Mouse (Mus musculus) ovary, postnatal 10 days (tissue): ENCODE results near the gene BC107364.
"Not testable (repeated sequence)": the region's sequence is repeated elsewhere in the genome, so short reads cannot be mapped to it uniquely, and the experiment has no call there.

Source experiments
- DNase-seq: peaks from one replicate; pipeline ENCODE4 v3.0.0; 2022; ENCODE audit warnings: low spot score

The BC107364 gene

DNA sequence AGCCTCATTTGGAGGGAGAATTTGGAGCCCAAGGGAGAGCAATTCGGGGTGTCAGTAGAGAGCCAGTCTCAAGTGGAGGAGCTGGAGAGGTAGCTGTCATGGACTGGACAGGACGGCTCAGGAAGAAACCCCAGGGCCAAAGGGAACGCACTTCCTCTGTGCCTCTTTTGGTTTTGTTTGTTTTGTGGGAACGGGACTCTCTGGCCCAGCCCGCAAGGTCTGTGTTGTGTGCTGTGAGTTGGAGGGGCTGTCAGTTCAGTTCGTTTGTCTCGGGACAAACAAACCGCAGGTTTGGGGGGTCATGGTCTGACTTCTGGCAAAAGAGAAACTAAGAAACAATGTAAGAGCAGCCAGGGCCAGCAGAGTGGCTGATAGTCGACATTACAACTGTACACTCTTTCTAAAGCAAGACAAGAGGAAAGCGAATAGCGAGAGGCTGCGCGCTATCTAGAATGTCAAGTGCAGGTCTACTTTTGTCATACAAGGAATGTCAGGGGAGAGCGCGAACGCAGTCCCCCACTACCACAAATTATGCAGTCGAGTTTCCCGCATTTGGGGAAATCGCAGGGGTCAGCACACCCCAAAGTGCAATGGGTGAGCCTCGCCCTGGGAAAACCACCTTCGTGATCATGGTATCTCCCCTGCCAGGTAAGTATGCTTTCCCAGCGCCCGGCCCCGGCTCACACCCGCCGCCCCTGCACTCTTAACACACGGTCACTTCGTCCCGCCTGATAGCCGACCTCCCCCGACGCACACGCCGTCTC, 34.1 kb upstream of the BC107364 start:
- not testable (repeated sequence) for DNase-seq

DNA sequence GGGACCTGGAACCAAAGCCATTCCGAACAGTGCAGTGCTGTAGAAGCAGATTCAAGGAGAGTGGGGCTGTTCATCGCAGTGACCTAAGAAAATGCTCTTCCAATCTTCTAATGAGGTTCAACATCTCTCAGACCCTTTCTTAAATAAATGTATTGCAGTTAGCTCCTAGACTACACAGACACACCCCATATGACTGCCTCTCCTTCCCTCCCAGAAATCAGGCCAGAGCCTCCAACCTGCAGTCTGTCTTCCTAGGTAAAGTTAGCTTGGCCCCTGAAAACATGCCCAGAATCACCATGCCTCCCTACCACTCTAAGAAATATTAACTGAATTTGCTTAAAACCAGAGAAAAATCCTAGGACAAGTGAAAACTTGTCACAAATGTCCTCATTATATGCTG, 33.3 kb upstream of the BC107364 start:
- DNase-seq, result no peak

DNA sequence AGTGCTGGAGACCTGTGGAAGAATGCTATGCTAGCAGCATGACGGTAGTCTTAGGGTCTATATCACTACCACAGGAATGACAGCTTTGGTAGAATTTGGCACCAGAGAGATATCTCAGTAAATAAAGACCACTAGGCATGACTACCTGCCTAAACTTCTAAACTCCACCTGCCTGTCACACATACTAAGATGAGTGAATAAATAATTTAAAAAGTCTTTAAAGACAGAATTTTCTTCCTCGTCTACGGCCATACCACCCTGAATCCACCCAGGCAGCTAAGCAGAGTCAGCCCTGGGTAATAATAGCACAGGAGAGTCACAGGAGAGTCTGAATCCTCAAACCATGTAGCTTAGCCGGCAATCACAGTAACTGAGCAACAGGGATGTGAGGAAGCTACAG, 32.8 kb upstream of the BC107364 start:
- no peak for DNase-seq

DNA sequence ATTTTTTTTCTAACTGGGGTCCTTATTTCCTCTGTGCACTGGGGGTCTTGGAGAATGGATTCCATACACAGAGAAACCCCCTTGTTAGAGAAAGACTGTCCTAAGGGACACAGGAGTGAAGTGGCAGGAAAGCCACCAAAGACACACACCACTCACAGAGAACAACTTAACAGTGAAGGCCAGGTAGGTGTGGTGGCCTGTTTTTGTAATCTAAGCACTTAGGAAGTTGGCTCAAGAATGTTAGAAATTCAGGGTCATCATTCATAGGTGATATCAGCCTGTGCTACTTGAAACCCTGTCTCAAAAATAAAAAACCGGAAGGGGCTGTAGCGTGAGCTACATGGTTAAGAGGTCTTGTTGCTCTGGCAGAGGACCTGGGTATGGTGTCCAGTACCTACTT, 31.8 kb upstream of the BC107364 start:
- DNase-seq, result no peak

DNA sequence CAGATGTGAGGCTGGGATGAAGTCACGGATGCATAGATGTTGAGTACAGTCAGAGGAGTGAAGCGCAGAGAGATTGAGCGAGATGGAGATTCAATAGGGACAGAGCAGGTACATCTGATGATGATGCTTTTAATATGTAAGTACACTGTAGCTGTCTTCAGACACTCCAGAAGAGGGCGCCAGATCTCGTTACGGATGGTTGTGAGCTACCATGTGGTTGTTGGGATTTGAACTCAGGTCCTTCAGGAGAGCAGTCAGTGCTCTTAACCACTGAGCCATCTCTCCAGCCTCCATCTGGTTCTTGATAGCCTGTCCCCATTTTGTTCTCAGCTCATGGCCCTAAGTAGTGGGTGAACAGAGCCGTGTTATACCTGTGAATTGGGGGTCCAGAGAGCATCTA, 30.9 kb upstream of the BC107364 start:
- DNase-seq, result not testable (repeated sequence)

DNA sequence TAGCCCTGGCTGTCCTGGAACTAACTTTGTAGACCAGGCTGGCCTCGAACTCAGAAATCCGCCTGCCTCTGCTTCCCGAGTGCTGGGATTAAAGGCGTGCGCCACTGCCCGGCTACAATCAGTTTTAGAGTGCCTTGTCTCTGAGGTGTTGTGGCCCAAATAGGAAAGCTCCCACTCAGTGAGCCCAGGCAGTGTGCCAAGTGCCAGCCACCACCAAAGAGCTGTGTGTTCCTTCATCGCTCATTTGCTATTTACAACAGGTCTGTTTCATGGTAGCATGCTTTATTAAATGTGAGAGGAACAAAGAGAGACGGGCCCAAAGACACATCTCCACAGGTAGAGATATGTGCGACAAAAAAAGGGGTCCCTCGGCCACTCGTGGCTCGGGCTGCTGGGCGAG, 30.3 kb upstream of the BC107364 start:
- DNase-seq, result no peak

DNA sequence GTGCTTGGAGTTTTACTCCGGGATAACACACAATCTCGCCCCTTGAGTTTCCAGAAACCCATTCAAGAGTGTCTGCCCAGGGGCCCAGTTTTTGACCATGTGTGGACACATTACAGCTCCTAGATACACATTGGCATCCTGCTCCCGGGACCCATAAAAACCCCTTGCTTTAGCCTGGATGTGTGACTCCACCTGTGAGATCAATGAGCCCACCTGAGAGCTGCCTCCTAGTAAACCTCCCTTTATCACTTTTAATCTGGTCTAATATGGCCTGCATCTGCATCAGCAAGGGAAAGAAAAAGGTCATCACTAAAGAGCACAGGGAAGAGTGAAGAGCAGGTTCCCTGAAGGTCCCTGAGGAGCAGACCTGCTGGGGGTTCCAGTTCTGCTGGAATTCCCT, 29.8 kb upstream of the BC107364 start:
- no peak for DNase-seq

DNA sequence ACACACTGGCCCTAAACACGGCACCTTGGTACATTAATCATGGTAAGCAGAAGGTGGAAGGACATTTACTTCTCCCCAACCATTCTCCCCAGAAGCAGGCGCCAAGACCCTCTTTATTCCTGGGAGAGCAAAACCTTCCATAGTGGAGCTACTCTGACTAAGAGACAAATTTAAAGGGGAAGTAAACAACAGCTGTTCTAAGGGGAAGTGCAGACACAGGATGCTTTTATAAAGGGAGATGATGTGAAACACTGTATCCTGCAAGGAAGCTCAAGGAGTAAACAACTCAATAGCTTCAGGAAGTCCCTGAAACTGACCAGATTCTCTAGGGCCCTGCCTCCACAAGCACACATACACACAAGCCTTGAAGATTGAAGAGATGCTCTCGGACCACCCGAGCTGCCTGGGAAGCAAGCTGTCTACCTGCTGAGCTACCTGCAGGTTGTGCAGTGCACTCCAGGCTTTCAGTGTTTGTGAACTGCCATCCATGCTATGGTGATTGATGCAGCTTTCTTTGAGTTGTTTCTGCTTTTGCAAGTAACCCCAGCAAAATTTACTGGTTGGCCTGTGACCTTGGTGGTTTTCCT, 28.7 kb upstream of the BC107364 start:
- no peak for DNase-seq

DNA sequence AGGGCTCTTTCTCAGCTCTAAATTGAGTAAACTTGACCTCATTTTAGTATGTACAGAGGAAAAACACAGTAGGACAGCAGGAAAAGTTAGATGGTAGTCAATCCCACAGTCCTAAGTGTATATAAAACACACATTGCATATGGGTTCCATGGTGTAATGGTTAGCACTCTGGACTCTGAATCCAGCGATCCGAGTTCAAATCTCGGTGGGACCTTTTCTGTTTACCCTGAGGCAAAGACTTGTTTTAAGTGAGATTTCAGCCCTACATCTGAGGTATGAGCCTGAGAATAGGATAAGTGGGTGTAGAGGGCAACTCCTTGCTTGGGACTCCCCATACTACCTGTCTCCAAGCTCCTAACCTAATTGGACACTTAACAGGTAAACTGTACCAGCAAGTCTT, 27.1 kb upstream of the BC107364 start:
- no peak for DNase-seq

DNA sequence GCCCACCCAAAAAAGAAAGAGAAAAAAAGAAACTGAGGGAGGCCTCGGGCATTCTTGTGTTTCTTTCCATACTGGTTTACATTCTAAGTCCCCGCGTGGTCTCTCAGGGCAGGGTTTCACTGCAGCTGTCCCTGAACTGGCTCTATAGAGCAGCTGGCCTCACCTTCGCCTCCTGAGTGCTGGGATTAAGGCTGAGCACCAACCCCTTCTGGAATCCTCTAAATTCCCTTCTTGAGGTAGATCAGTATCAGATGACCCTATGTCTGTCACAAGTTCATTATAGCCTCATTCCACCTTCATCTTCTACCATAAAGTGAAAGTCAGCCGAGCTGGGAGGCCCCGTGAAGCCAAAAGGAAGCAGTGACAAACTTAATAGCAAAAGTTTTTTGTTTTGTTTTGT, 25.5 kb upstream of the BC107364 start:
- DNase-seq, result no peak

DNA sequence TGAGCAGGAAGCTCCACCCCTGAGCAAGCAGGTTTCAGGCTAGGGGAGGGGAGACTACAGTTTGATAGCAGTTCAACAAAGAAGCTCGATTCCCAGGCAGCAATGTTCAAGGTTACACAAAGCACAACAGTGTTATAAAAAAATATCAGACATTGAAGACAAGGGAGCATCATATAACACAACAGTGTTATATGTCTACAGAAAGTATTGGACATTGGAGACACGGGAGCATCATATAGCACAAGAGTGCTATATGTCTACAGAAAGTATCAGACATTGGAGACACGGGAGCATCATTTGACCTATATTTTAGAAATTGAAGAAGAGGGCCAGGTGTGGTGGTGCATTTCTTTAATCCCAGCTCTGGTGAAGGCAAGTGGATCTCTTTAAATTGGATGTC, 25.0 kb upstream of the BC107364 start:
- DNase-seq, result no peak

DNA sequence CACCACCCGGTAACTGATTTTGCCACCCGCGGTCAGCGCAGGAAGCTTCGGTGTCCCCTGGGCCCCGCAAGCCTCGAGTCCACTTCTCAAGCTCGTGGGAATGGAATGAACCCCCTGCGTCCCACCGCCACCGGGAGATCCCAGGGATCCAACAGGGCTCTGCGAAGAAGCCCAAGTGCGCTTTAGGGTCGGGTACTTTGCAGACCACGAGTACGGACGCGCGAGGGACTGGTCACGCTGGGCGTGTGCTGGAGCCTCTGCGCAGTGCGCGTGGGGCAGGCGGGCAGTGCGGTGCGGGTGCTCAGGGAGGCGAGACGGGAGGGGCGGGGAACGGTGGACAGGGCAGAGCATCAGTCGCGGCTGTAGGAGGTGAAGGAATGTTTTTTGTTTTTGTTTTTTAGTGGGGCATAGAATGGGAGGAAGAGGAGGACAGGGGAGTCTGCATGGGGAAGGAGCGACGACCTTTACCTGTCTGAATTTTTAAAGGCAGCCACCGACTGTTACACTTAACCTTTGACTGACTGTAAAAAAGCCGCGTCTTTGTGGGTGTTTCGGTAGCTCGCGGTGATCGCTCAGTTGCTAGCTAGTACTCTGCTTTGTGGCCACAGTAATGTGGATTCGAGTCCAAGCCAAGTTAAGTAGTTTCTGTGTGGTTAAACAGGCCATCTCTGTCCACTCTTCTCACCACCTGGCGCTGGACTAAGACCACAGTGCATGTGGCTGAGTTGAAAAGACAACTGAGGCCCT, 23.0 kb upstream of the BC107364 start:
- DNase-seq, result no peak

DNA sequence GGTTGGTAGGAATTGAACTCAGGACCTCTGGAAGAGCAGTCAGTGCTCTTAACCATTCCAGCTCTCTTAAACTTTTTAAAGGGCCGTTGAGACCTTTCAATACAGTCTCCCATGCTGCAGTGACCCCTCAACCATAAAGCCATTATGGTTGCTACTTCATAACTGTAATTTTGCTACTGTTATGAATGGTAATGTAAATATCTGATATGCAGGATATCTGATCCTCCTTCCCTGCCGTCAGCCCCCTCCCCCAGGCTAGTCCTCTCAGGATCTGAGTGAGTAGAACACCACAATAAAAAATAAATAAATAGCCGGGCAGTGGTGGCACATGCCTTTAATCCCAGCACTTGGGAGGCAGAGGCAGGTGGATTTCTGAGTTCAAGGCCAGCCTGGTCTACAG, 21.4 kb upstream of the BC107364 start:
- not testable (repeated sequence) for DNase-seq

DNA sequence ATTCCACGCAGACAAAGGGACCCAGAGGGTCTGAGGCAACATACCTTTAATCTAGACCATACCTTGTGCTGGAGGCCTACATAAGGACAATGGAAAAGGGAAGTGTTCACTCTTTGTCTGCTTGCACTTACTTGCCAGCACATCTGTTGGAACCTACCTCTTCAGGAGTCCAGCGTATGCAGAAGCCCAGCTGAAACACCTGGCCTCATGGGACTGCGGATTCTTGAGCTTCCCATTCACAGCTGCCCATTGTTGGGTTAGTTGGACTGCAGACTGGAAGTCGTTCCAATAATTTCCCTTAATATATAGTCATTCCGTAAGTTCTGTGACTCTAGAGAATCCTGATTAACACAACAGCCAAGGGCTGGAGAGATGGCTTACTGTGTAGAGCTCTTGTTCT, 20.0 kb upstream of the BC107364 start:
- no peak for DNase-seq

DNA sequence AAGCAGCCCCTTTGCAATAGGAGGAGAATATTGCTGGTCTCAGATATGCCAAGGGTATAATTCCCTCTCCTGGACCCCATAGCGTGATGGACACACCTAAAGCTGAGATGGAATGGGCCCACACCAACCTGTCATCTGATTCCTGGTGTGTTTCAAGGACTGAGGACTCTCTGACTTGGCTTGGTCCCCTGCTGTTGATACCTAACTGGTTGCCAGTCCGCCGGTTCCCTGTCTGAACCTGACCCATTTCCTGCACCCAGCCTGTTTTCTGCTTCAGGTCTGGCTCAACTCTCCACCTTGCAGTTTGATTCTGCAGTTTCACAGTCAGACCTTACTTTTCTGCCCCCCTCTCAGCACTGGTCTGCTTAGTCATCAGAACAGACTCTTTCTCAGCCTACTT, 17.5 kb upstream of the BC107364 start:
- no peak for DNase-seq

DNA sequence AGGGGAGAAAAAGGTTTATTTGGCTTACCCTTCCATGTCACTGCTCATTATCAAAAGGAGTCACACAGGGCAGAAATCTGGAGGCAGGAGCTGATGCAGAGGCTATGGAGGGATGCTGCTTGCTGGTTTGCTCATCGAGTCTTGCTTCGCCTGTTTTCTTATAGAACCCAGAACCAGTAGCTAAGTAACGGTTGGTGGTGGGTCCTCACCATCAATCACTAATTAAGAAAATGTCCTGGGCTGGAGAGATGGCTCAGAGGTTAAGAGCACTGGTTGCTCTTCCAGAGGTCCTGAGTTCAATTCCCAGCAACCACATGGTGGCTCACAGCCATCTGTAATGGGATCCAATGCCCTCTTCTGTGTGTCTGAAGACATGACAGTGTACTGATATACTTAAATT, 16.2 kb upstream of the BC107364 start:
- DNase-seq, result not testable (repeated sequence)

DNA sequence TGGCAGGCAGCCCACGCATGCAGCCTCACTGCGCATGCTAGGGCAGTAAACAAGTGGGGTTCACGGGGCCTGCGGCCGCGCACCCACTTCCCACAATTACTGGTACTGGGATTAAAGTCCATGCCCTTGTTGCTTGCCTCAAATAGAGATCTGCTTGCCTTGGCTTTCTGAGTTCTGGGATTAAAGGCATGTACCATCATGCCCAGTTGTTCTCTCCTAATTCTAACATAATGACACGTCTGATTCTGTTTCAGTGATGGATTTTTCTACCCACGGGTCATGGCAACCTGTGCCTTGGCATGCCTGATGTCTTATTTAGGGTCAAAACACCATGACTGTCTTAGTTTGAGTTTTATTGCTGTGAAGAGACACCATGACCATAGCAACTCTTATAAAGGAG, 15.5 kb upstream of the BC107364 start:
- no peak for DNase-seq

DNA sequence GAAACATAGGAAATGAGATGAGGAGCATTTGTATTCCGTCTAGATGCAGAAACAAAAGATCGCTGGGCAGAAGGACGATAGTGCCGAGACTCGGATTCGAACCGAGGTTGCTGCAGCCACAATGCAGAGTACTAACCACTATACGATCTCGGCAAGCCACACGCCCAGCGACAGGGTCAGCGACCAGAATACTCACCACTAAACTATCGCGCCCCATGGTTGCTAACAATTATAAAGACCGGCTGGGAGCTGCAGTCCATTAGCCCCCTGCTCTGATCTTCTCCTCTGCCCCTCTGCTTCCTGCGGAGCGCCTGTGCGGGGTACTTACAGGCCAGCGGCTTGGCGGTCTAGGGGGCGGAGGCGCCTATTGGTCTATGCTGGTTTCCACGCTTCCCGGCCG, 11.8 kb upstream of the BC107364 start:
- no peak for DNase-seq

DNA sequence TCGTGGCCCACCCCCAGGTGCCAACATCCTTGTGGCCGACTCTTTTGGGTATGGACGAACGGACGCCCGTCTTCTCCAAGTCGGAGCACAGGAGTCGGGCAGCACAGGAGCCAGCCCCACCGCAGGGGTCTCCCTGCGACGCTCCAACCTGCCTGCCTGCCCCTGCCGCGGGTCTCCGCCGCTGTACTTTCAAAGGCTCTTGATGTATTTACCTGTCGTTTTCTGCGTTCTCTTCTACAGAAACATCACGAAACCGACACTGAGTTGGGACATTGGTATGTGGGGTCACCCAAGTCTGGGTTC, 8.4 kb upstream of the BC107364 start:
- not testable (repeated sequence) for DNase-seq

DNA sequence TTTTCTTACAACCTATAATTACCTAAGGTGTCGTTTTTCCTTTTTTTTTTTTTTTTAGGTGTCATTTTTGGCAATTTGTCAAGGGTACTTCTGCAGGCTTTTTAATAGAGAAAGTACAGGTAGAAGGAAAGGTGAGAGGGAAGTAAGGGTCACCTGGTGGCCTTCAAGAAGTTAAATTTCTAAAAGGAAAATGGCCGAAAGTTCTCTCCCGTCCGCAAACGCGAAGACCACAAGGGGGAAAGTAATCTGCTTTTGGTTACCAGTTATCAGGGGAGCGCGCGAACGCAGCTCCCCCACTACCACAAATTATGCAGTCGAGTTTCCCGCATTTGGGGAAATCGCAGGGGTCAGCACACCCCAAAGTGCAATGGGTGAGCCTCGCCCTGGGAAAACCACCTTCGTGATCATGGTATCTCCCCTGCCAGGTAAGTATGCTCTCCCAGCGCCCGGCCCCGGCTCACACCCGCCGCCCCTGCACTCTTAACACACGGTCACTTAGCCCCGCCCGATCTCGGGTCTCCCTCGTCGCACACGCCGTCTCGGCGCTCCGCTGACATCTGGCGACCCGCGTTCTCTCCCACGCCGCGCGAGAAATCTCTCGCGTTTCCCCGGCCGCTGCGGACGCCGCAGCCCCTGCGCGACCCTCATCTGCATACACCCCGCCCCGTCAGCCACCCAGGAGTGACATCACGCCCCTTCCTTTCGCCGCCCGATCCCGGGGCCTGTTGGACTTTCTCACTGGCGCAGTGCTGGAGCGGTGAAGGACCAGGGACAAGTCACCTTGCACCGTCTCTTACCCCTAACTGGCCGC, 7.9 kb upstream of the BC107364 start:
- DNase-seq, result not testable (repeated sequence)

DNA sequence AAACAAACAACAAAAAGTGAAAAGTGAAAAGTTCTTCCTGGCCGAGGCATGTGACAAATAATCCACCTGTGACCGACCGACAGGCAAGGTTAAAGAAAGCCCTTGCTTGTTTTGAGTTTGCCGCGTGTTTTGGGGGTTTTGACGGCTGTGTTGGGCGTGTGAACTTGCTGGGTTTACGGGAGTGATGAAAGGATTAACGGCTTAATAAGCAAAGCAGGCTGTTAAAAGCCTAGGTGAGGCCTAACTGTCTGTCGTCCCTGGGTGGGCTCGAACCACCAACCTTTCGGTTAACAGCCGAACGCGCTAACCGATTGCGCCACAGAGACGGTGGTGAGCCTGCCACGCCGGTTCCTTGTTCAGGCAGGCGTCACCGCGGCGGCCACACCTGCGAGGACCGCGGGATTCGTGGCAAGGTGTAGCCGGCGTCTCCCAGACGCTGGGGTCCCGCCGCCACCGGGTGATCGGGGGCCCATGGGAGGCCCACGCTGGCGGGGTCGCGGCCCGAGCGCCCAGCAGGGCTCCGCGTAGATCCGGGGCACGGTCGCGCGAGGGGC, 6.9 kb upstream of the BC107364 start:
- not testable (repeated sequence) for DNase-seq

DNA sequence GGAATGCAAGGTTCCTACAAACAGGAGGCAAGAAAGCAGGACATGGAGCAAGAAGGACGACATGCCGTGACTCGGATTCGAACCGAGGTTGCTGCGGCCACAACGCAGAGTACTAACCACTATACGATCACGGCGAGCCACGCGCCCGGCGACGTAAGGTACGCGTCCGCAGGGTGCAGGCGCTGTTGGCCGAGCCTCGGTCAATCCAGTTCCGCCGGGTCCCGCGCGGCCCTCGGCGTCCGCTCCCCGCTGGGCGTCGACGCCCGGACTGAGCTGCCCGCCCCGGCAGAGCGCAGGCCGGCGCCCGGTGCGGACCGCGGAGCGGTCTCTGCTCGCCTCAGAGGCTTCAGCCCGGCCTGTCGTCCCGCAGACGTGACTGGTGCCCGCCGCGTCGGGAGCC, 5.9 kb upstream of the BC107364 start:
- not testable (repeated sequence) for DNase-seq
